Mouse (Mus musculus) stomach, embryonic 15.5 days (tissue): Measurements from ENCODE around the gene Mgat5. TPM values are rescaled to one million over a fixed set of nuclear protein-coding genes. Genes with fewer than 3 reads are reported as not detected.

ENCODE experiments used
- ATAC-seq: fragments of 200-750 bp; cut with Nextera tagmentation; 2 replicates; pipeline ENCODE4 v1.8.0; 2017; ENCODE audit warnings: low read depth, moderate number of reproducible peaks, moderate TSS enrichment; ENCODE audit not compliant: insufficient read depth, low FRiP score
- H3K27ac ChIP-seq: fragments of 300-500 bp; sonication (generic); 2 replicates; pipeline ENCODE4 v1.5.1; 2015; ENCODE audit warnings: mild to moderate bottlenecking, inconsistent platforms
- H3K27me3 ChIP-seq: fragments of 300-500 bp; sonication (generic); replicated peaks from 2 replicates; pipeline ENCODE4 v1.6.1; 2015; ENCODE audit warnings: inconsistent platforms
- H3K36me3 ChIP-seq: fragments of 300-500 bp; sonication (generic); 2 replicates; pipeline ENCODE4 v1.6.1; 2015; ENCODE audit warnings: inconsistent platforms
- H3K4me1 ChIP-seq: fragments of 300-500 bp; sonication (generic); 2 replicates; pipeline ENCODE4 v1.6.1; 2015; ENCODE audit warnings: inconsistent platforms
- H3K4me2 ChIP-seq: fragments of 300-500 bp; sonication (generic); 2 replicates; pipeline ENCODE4 v1.6.1; 2015; ENCODE audit warnings: mild to moderate bottlenecking, inconsistent platforms
- H3K4me3 ChIP-seq: fragments of 300-500 bp; sonication (generic); replicated peaks from 2 replicates; pipeline ENCODE4 v1.5.1; 2015; ENCODE audit warnings: inconsistent platforms
- H3K9ac ChIP-seq: fragments of 300-500 bp; sonication (generic); 2 replicates; pipeline ENCODE4 v1.6.1; 2015; ENCODE audit warnings: inconsistent platforms
- H3K9me3 ChIP-seq: fragments of 300-500 bp; sonication (generic); 2 replicates; pipeline ENCODE4 v1.6.1; 2016; ENCODE audit warnings: inconsistent platforms
- WGBS: fragments of 180-500 bp; shearing (Covaris S2); methylation state at CpG from one replicate; pipeline ENCODE4 v1.1.7; 2015; 5-methylcytosine and 5-hydroxymethylcytosine counted together
- polyA plus RNA-seq: library from polyadenylated mRNA; unstranded; fragments of >200 nt; fragmentation: Nextera tagmentation; extraction: Ambion mirVana; gene quantifications from 2 replicates; pipeline ENCODE4 v1.2.1, GENCODE M21; 2015

The Mgat5 gene
- polyA plus RNA-seq, 1 experiment from 2014 or later = 5.4 TPM

DNA sequence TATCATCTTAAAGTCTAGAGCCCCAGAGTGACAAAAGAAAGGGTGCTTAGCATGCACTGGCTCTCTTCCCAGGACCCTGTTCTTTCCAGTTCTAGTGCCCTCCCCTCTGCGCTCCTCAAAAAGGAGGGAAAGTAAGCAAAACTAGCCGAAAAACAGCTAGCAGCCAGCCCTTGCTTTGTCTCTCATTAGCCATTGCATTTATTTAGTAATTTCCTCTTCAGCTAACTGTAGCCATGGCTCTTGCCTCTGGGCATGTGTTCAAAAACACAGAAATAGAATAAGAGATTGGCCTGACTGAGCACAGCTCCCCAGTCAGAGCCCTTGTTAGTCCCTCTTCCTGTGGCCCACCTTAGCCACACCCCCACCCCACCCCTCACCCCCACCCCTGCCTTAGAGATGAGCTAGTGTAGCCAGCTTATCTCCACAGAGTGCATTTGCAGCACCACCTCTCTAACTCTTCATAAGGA is 204.2 kb downstream of the Mgat5 start:
- Histone ChIP-seq H3K27ac (no peak overlapping the region), H3K4me3 (no peak overlapping the region), H3K27me3 (no peaks in the 10 kb centered on the region), H3K4me1 (no peaks in the 10 kb centered on the region), H3K36me3 (no peaks in the 10 kb centered on the region), H3K4me2 (no peak overlapping the region), H3K9ac (no peak overlapping the region), H3K9me3 (no peaks in the 10 kb centered on the region)
- WGBS = 66% methylated on average over 2 of the region's 2 CpGs
- ATAC-seq = no peak

DNA sequence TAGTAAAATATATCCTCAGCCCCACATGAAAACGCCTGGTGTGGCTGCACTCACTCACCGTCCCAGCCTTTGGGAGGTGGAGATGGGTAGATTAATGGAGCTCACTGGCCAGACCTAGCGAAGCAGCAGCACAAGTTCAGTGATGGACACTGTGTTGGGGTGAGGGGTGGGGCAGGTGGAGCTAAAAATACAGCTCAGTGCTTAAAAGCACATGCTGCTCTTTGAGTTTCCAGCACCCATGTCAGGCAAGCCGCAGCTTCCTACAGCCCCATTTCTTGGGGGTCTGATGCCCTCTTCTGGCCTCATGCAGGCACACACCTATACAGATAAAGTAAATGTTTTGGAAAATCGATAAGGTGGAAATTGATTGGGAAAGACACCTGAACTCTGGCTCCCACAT is 204.7 kb downstream of the Mgat5 start:
- no peak overlapping the region for H3K27ac ChIP-seq
- no peaks in the 10 kb centered on the region for H3K4me1 ChIP-seq
- no peaks in the 10 kb centered on the region for H3K9me3 ChIP-seq
- H3K9ac ChIP-seq = no peak overlapping the region
- ATAC-seq = 0 out of 2 replicates have a peak, but pooled peaks have one; percentile 36
- WGBS = 42% methylated on average over 5 of the region's 5 CpGs
- no peaks in the 10 kb centered on the region for H3K36me3 ChIP-seq
- H3K4me2 ChIP-seq = no peak overlapping the region
- no peaks in the 10 kb centered on the region for H3K27me3 ChIP-seq
- no peak overlapping the region for H3K4me3 ChIP-seq

DNA sequence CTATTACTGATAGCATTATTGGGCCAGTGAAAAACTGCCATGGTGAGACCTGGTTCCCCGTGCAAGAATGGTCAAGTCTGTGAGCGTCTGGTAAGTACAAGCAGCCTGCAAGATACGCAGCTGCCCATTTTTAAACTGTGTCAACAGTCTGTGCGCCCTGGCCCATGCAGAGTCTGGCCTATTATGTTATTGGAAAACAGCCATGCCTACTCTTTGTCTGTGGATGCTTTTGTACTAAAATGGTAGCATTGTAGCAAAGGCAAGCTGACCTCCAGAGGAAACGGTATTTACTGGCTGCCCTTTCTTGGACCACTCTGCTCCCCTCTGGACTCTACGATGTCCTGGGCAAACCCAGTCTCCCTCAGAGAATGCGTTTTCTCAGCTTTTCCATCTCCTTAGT is 209.7 kb downstream of the Mgat5 start:
- Histone ChIP-seq H3K27ac (no peak overlapping the region), H3K9ac (no peak overlapping the region), H3K27me3 (no peaks in the 10 kb centered on the region), H3K9me3 (no peaks in the 10 kb centered on the region), H3K4me1 (no peaks in the 10 kb centered on the region), H3K4me3 (no peak overlapping the region), H3K36me3 (no peaks in the 10 kb centered on the region), H3K4me2 (no peak overlapping the region)
- 72% methylated on average over 7 of the region's 7 CpGs for WGBS
- no peak for ATAC-seq

DNA sequence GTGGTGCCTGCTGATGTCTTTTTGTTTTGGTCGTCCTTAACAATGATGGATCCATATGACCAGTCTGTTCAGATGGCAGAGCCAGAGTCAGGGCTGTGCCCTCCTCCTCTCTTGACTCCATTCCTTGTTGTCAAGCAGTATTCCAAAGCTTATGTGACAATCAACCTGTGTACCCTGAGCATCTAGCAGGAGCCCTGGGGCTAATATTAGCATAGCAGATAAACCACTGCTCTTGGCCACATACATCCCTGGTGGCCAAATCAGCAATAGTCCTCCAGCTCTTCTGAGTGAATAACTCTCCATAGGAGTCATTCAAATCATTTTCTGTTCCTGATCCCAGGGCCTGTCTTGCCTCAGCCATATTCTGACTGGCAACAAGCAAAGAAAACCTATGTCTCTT is 211.1 kb downstream of the Mgat5 start:
- Histone ChIP-seq H3K4me3 (no peak overlapping the region), H3K27me3 (no peaks in the 10 kb centered on the region), H3K4me1 (0 out of 2 replicates have a peak, but pooled peaks cover 2% of the 10 kb centered on the region), H3K27ac (no peak overlapping the region), H3K9ac (no peak overlapping the region), H3K9me3 (no peaks in the 10 kb centered on the region), H3K36me3 (no peaks in the 10 kb centered on the region), H3K4me2 (no peak overlapping the region)
- 85% methylated on average over 1 of the region's 1 CpGs for WGBS
- no peak for ATAC-seq

DNA sequence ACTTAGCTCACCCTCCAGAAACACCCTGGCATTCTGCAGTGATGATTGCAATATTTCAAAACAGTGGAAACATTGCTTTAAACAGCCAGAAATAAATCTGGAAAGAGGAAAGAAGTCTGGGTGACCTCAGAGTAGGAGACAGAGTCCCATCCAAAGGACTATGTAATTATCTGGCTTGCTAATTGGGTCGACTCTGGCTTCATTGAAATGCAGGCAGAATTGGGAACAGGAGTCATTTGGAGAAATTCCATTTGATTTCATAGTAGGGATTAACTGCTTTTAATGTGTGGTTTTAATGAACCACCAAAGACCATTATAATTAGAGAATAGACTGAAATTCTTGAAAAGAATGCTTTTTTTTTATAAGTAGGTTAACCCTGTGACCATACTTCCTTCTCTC is 212.2 kb downstream of the Mgat5 start:
- no peaks in the 10 kb centered on the region for H3K27me3 ChIP-seq
- H3K9ac ChIP-seq = no peak overlapping the region
- no peaks in the 10 kb centered on the region for H3K9me3 ChIP-seq
- H3K36me3 ChIP-seq = no peaks in the 10 kb centered on the region
- no peak overlapping the region for H3K27ac ChIP-seq
- H3K4me2 ChIP-seq = no peak overlapping the region
- whole genome bisulfite sequencing = 77% methylated on average over 1 of the region's 1 CpGs
- H3K4me1 ChIP-seq = 0 out of 2 replicates have a peak, but pooled peaks cover 2% of the 10 kb centered on the region
- H3K4me3 ChIP-seq = no peak overlapping the region
- ATAC-seq = no peak

DNA sequence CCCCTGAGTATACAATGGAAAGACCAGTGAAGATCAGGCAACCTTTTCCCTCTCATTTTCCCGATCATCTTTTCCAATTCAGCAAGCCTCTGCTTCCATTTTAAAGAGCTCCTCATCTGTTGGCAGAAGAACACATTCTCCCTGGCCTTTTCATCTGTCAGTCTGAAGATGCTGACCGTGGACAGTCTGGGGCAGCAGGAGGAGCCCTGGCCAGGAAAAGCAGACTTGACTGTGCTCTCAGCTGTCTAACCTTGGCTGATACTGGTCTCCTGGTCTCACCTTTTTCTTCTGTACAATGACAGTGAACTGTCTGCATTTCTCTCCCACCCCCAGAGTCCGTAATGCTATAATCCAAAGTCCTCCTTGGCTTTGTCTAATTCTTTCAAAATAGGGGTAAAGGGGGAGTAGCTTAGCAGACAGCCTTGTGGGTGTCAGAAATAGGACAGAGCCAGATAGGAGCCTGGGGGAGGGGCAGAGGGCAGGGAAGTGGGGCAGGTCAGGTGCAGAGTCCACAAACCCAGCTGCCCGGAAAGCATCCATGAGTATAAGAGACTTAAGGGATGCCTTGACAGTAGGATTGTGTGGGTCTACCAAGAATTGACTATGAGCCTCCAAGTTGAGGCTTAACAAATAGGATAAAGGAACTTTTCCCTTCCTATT is 214.2 kb downstream of the Mgat5 start:
- no peak for ATAC-seq
- Histone ChIP-seq H3K4me3 (no peak overlapping the region), H3K9me3 (no peaks in the 10 kb centered on the region), H3K4me1 (0 out of 2 replicates have a peak, but pooled peaks cover 2% of the 10 kb centered on the region), H3K4me2 (no peak overlapping the region), H3K9ac (no peak overlapping the region), H3K27ac (no peak overlapping the region), H3K36me3 (no peaks in the 10 kb centered on the region), H3K27me3 (no peaks in the 10 kb centered on the region)
- WGBS = 78% methylated on average over 4 of the region's 4 CpGs

DNA sequence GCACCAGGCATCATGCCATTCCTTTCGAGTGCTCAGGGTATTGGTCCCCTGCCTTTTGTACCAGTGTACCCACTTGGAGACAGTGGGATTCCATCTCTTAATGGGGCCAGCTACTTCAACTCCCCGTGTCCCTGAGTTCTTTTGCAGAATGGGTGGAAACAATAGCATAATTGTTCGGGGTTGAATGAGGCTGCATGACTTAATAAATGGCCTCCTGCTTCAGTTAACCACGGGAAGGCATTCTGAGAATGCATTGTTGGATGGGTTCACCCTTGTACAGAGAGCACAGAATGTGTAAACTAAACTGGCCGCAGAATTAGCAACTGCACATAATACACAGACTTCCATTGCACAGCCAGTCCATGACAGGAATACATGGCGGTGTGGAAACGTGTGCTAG is 214.8 kb downstream of the Mgat5 start:
- no peaks in the 10 kb centered on the region for H3K27me3 ChIP-seq
- H3K4me2 ChIP-seq = no peak overlapping the region
- no peak overlapping the region for H3K4me3 ChIP-seq
- no peak for ATAC-seq
- H3K9ac ChIP-seq = no peak overlapping the region
- no peak overlapping the region for H3K27ac ChIP-seq
- 0 out of 2 replicates have a peak, but pooled peaks cover 2% of the 10 kb centered on the region for H3K4me1 ChIP-seq
- no peaks in the 10 kb centered on the region for H3K9me3 ChIP-seq
- 67% methylated on average over 7 of the region's 7 CpGs for WGBS
- no peaks in the 10 kb centered on the region for H3K36me3 ChIP-seq

DNA sequence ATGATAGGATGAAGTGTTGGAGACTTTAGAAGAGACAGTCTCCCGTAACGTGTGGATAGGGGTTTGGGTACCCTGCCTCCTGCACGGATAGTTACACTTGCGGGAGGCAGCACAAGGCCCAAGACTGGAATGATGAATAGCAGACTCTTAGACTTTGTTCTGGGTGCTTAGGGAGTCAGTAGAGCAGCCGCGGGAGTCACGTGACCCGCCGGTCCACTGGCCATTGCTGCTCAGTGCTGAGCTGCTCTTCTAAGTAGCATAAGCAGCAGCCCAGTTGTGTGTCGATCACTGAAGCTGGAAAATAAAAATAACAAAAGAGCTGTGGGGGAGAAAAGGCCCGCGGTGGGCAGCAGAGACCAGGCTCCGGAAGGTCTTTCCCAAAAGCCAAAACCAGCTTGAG is 215.6 kb downstream of the Mgat5 start:
- Histone ChIP-seq H3K9me3 (no peaks in the 10 kb centered on the region), H3K4me2 (no peak overlapping the region), H3K27me3 (no peaks in the 10 kb centered on the region), H3K4me1 (0 out of 2 replicates have a peak, but pooled peaks cover 9% of the 10 kb centered on the region), H3K27ac (no peak overlapping the region), H3K9ac (no peak overlapping the region), H3K4me3 (no peak overlapping the region), H3K36me3 (no peaks in the 10 kb centered on the region)
- WGBS = 54% methylated on average over 13 of the region's 13 CpGs
- no peak for ATAC-seq

DNA sequence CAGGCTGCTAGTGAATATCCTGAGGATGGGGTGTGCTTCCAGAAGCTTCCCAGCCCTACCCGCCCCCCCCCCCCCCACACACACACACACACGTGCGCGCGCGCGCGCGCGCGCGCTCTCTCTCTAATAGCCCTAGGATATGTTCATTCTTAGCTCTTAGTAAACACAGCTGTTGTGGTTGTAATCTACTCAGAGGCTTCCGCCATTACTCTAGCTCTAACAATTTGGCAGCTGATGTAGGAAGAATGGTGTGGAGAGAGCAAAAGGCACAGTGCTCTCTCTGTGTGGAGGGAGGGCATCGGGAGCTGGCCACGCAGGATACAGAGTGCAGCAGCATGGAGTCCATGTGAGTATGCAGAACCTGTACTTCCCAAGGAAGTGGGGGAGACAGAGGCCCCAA is 216.0 kb downstream of the Mgat5 start:
- Histone ChIP-seq H3K4me3 (no peak overlapping the region), H3K4me1 (0 out of 2 replicates have a peak, but pooled peaks cover 9% of the 10 kb centered on the region), H3K9ac (no peak overlapping the region), H3K9me3 (no peaks in the 10 kb centered on the region), H3K36me3 (no peaks in the 10 kb centered on the region), H3K27ac (0 out of 2 replicates have a peak overlapping the region, but pooled peaks have one; percentile 26), H3K27me3 (no peaks in the 10 kb centered on the region), H3K4me2 (no peak overlapping the region)
- 0 out of 2 replicates have a peak, but pooled peaks have one; percentile 28 for ATAC-seq
- 71% methylated on average over 15 of the region's 15 CpGs for WGBS

DNA sequence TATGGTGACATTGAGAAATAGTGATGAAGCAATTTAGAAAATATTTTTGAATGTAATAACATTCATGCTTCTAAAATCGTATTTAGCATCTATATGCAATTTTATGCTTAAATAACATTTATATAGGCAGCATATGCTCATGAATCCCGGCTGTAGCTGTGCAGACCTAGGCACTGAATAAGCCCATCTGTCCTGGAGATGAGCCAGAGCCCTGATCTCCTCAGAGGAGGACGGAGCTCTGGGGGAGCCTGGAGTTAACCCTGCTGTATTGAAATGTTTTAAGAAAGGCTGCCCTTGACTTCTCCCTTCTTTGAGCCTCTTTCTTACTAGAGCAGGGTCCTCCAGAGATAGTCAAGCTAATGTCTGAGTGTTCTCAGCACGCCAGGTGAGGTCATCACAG is 217.8 kb downstream of the Mgat5 start:
- 54% methylated on average over 4 of the region's 4 CpGs for WGBS
- no peak overlapping the region for H3K9ac ChIP-seq
- ATAC-seq = no peak
- no peaks in the 10 kb centered on the region for H3K36me3 ChIP-seq
- no peak overlapping the region for H3K4me2 ChIP-seq
- H3K4me1 ChIP-seq = 0 out of 2 replicates have a peak, but pooled peaks cover 9% of the 10 kb centered on the region
- no peak overlapping the region for H3K27ac ChIP-seq
- H3K4me3 ChIP-seq = no peak overlapping the region
- no peaks in the 10 kb centered on the region for H3K9me3 ChIP-seq
- no peaks in the 10 kb centered on the region for H3K27me3 ChIP-seq

DNA sequence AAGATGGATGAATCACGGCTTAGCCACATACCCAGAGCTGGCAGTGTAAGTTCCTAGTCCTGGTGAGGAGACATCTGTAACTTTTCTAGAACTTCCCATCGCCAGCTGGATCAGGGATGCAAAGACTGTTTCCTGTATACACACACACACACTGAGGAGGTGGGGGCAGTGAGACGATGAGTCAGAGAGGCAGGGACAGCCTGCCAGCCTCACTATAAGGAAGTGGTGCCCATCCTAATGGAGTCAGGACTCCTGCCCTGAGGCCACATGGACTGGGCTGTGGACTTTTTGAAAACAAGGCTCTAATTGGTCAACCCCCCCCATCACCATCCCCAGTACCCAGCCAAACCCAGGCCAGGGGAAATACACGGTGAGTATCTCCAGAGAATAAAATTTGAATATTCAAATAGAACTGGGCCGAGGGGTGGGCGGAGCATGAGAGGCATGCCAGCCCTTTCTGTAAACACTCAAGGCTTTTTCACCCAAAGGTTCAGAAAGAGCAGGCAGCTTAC is 220.3 kb downstream of the Mgat5 start:
- no peaks in the 10 kb centered on the region for H3K9me3 ChIP-seq
- ATAC-seq = peak; percentile 63; the same call in 1 of the 2 replicates
- H3K36me3 ChIP-seq = no peaks in the 10 kb centered on the region
- 34% methylated on average over 6 of the region's 6 CpGs for WGBS
- no peak overlapping the region for H3K4me3 ChIP-seq
- 0 out of 2 replicates have a peak overlapping the region, but pooled peaks have one; percentile 3 for H3K27ac ChIP-seq
- no peak overlapping the region for H3K9ac ChIP-seq
- 0 out of 2 replicates have a peak, but pooled peaks cover 9% of the 10 kb centered on the region for H3K4me1 ChIP-seq
- no peak overlapping the region for H3K4me2 ChIP-seq
- H3K27me3 ChIP-seq = no peaks in the 10 kb centered on the region

DNA sequence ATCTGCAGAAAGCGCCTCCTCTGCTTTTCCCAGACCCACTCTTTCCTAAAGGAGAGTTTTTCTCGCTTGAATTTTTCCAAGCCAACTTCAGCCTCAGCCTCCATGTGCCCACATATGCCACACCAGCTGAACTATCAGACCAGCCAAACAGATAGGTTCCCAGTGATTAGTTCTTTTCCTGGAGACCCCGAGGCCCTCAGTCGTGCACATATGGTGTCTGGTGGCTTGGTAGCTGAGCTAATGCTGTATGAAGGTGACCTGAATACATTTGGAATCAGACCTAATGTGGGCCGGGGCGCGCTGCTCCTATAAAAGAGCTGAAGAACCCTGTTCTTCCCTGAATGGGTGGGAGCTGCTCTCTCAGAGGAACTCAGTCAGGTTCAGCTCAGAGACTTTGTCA is 225.5 kb downstream of the Mgat5 start:
- Histone ChIP-seq H3K4me3 (no peak overlapping the region), H3K27ac (no peak overlapping the region), H3K27me3 (no peaks in the 10 kb centered on the region), H3K9ac (no peak overlapping the region), H3K36me3 (no peaks in the 10 kb centered on the region), H3K9me3 (no peaks in the 10 kb centered on the region), H3K4me2 (no peak overlapping the region), H3K4me1 (0 out of 2 replicates have a peak, but pooled peaks cover under 1% of the 10 kb centered on the region)
- 85% methylated on average over 7 of the region's 7 CpGs for WGBS
- ATAC-seq = no peak
